Mouse (Mus musculus) MEL (cell line): Measurements from ENCODE around the gene Prkcb. TPM values are rescaled to one million over a fixed set of nuclear protein-coding genes. Genes with fewer than 3 reads are reported as not detected.

Experiments
- DNase-seq: peaks from one replicate; pipeline ENCODE4 v3.0.0; 2011; ENCODE audit warnings: low read depth, low spot score
- H3K27ac ChIP-seq: 2 replicates; pipeline ENCODE4 v1.5.1; 2012; ENCODE audit warnings: low read depth, mild to moderate bottlenecking, control low read depth, low read length, moderate library complexity; ENCODE audit not compliant: control insufficient read depth
- H3K27me3 ChIP-seq, 2 experiments: fragments of 150-350 bp in 1 of 2; sonication (generic) in 1 of 2; 2 replicates each; pipeline ENCODE4 v1.6.1; 2012; ENCODE audit warnings: low read length in 2 of 2, mild to moderate bottlenecking in 2 of 2, improper control_type of control experiment in 1 of 2, moderate library complexity in 1 of 2; ENCODE audit not compliant: insufficient read depth in 2 of 2, control insufficient read depth in 1 of 2
- H3K36me3 ChIP-seq, 2 experiments: 2 replicates each; pipeline ENCODE4 v1.6.1; 2012 to 2014; ENCODE audit warnings: low read length in 2 of 2, improper control_type of control experiment in 1 of 2, inconsistent platforms in 1 of 2, mild to moderate bottlenecking in 1 of 2; ENCODE audit not compliant: insufficient read depth in 2 of 2, control insufficient read depth in 1 of 2
- H3K4me1 ChIP-seq, 2 experiments: fragments of 150-350 bp in 1 of 2; sonication (generic) in 1 of 2; 2 replicates each; pipeline ENCODE4 v1.6.1; 2012; ENCODE audit warnings: low read length in 2 of 2, improper control_type of control experiment in 1 of 2, mild to moderate bottlenecking in 1 of 2; ENCODE audit not compliant: insufficient read depth in 2 of 2, control insufficient read depth in 1 of 2
- H3K4me3 ChIP-seq, 2 experiments: fragments of 150-350 bp in 1 of 2; sonication (generic) in 1 of 2; 2 replicates each; pipeline ENCODE4 v1.5.1; 2012; ENCODE audit warnings: low read depth in 2 of 2, low read length in 2 of 2, mild to moderate bottlenecking in 2 of 2, moderate library complexity in 2 of 2, control low read depth in 1 of 2, improper control_type of control experiment in 1 of 2; ENCODE audit not compliant: control insufficient read depth in 1 of 2, insufficient read depth in 1 of 2
- H3K79me2 ChIP-seq: 2 replicates; pipeline ENCODE4 v1.6.1; 2012; ENCODE audit warnings: mild to moderate bottlenecking, low read length, moderate library complexity; ENCODE audit not compliant: control insufficient read depth, poor library complexity, insufficient read depth
- H3K9ac ChIP-seq: 2 replicates; pipeline ENCODE4 v1.6.1; 2012; ENCODE audit warnings: low read depth, mild to moderate bottlenecking, control low read depth, low read length, moderate library complexity; ENCODE audit not compliant: control insufficient read depth, poor library complexity, severe bottlenecking
- H3K9me3 ChIP-seq: fragments of 150-350 bp; sonication (generic); replicated peaks from 2 replicates; pipeline ENCODE4 v1.6.1; 2012; ENCODE audit warnings: mild to moderate bottlenecking, low read length, improper control_type of control experiment, moderate library complexity; ENCODE audit not compliant: insufficient read depth
- CHD2 ChIP-seq: IDR thresholded peaks from 2 replicates; pipeline ENCODE4 v1.6.1; 2011; ENCODE audit warnings: low read length, improper control_type of control experiment
- CTCF ChIP-seq, 3 experiments: IDR thresholded peaks in 2 of 3; conservative IDR thresholded peaks in 1 of 3; 2 replicates each; pipeline ENCODE4 v1.5.1; 2011 to 2012; ENCODE audit warnings: low read length in 3 of 3, low read depth in 2 of 3, mild to moderate bottlenecking in 2 of 3, improper control_type of control experiment in 1 of 3, inconsistent platforms in 1 of 3, mixed read lengths in 1 of 3, moderate library complexity in 1 of 3; ENCODE audit not compliant: control insufficient read depth in 1 of 3, insufficient read depth in 1 of 3, poor library complexity in 1 of 3, severe bottlenecking in 1 of 3
- EP300 ChIP-seq, 2 experiments: IDR thresholded peaks; 2 replicates each; pipeline ENCODE4 v1.6.1; 2011; ENCODE audit warnings: improper control_type of control experiment in 2 of 2, low read length in 2 of 2, low read depth in 1 of 2, mild to moderate bottlenecking in 1 of 2
- ETS1 ChIP-seq: IDR thresholded peaks from 2 replicates; pipeline ENCODE4 v1.6.1; 2012; ENCODE audit warnings: low read depth, mild to moderate bottlenecking, inconsistent platforms, low read length, improper control_type of control experiment, moderate library complexity
- HCFC1 ChIP-seq: IDR thresholded peaks from 2 replicates; pipeline ENCODE4 v1.6.1; 2012; ENCODE audit warnings: low read depth, mild to moderate bottlenecking, inconsistent platforms, low read length, improper control_type of control experiment, moderate library complexity
- JUND ChIP-seq: IDR thresholded peaks from 2 replicates; pipeline ENCODE4 v1.6.1; 2011; ENCODE audit warnings: low read depth, mild to moderate bottlenecking, improper control_type of control experiment, low read length
- KAT2A ChIP-seq: conservative IDR thresholded peaks from 2 replicates; pipeline ENCODE4 v1.6.1; 2012; ENCODE audit warnings: low read depth, low read length, improper control_type of control experiment, inconsistent platforms
- MAX ChIP-seq: IDR thresholded peaks from 2 replicates; pipeline ENCODE4 v1.6.1; 2011; ENCODE audit warnings: low read length, improper control_type of control experiment
- MYB ChIP-seq: IDR thresholded peaks from 2 replicates; pipeline ENCODE4 v1.6.1; 2011; ENCODE audit warnings: mild to moderate bottlenecking, low read depth, low read length, improper control_type of control experiment
- MYC ChIP-seq: IDR thresholded peaks from 2 replicates; pipeline ENCODE4 v1.6.1; 2011; ENCODE audit warnings: low read depth, mild to moderate bottlenecking, low read length, improper control_type of control experiment, moderate library complexity
- NELFE ChIP-seq: IDR thresholded peaks from 2 replicates; pipeline ENCODE4 v1.6.1; 2011; ENCODE audit warnings: low read depth, low read length, improper control_type of control experiment
- NRF1 ChIP-seq: IDR thresholded peaks from 2 replicates; pipeline ENCODE4 v1.6.1; 2014; ENCODE audit warnings: low read depth, mild to moderate bottlenecking, inconsistent platforms, low read length, improper control_type of control experiment, moderate library complexity; ENCODE audit not compliant: poor library complexity, insufficient read depth, severe bottlenecking
- SIN3A ChIP-seq: IDR thresholded peaks from 2 replicates; pipeline ENCODE4 v1.6.1; 2012; ENCODE audit warnings: low read length, improper control_type of control experiment, inconsistent platforms
- SMC3 ChIP-seq: IDR thresholded peaks from 2 replicates; pipeline ENCODE4 v1.6.1; 2011; ENCODE audit warnings: low read depth, low read length, improper control_type of control experiment
- TAL1 ChIP-seq: IDR thresholded peaks from 2 replicates; pipeline ENCODE4 v1.6.1; 2012; ENCODE audit warnings: mild to moderate bottlenecking, inconsistent platforms, low read length, moderate library complexity, mixed read lengths
- TCF12 ChIP-seq: IDR thresholded peaks from 2 replicates; pipeline ENCODE4 v1.6.1; 2014; ENCODE audit warnings: low read depth, mild to moderate bottlenecking, inconsistent platforms, low read length, improper control_type of control experiment, moderate library complexity
- UBTF ChIP-seq: IDR thresholded peaks from 2 replicates; pipeline ENCODE4 v1.6.1; 2012; ENCODE audit warnings: low read depth, mild to moderate bottlenecking, inconsistent platforms, low read length, improper control_type of control experiment, moderate library complexity, borderline replicate concordance; ENCODE audit not compliant: insufficient read depth
- USF1 ChIP-seq: IDR thresholded peaks from 2 replicates; pipeline ENCODE4 v1.6.1; 2014; ENCODE audit warnings: low read depth, mild to moderate bottlenecking, inconsistent platforms, low read length, improper control_type of control experiment, moderate library complexity
- USF2 ChIP-seq, 2 experiments: IDR thresholded peaks; 2 replicates each; pipeline ENCODE4 v1.6.1; 2011 to 2012; ENCODE audit warnings: improper control_type of control experiment in 2 of 2, low read length in 2 of 2, borderline replicate concordance in 1 of 2, inconsistent platforms in 1 of 2, low read depth in 1 of 2, mild to moderate bottlenecking in 1 of 2; ENCODE audit not compliant: insufficient read depth in 1 of 2
- ZC3H11A ChIP-seq: IDR thresholded peaks from 2 replicates; pipeline ENCODE4 v1.6.1; 2012; ENCODE audit warnings: low read depth, mild to moderate bottlenecking, inconsistent platforms, low read length, improper control_type of control experiment
- ZKSCAN1 ChIP-seq: IDR thresholded peaks from 2 replicates; pipeline ENCODE4 v1.6.1; 2012; ENCODE audit warnings: low read depth, mild to moderate bottlenecking, inconsistent platforms, low read length, improper control_type of control experiment, moderate library complexity
- ZMIZ1 ChIP-seq: IDR thresholded peaks from 2 replicates; pipeline ENCODE4 v1.6.1; 2012; ENCODE audit warnings: low read depth, mild to moderate bottlenecking, inconsistent platforms, low read length, improper control_type of control experiment, moderate library complexity
- polyA plus RNA-seq, 2 experiments: library from polyadenylated mRNA; stranded (reverse) in 1 of 2; unstranded in 1 of 2; fragments of >175 nt in 1 of 2; fragments of >200 nt in 1 of 2; gene quantifications; 2 replicates each; pipeline versions ENCODE4 v1.2.1 to v1.2.4; 2012; ENCODE audit warnings: low replicate concordance in 2 of 2, low read depth in 1 of 2; ENCODE audit not compliant: insufficient read length in 2 of 2, insufficient read depth in 1 of 2, missing spikeins in 1 of 2
- total RNA-seq: library from RNA; depleted of rRNA; stranded (reverse); fragments of 300-350 nt; gene quantifications from 2 replicates; pipeline ENCODE4 v1.2.3, GENCODE M21; 2012

The Prkcb gene
- total and polyA plus RNA-seq, 3 experiments, result not detected

- no peaks in the 10 kb centered on the region for H3K36me3 ChIP-seq
- no peak overlapping the region for H3K9ac ChIP-seq
- no peak overlapping the region for H3K27ac ChIP-seq
- no peak for DNase-seq
- no peaks in the 10 kb centered on the region for H3K79me2 ChIP-seq
- H3K4me3 ChIP-seq, result no peak overlapping the region
- H3K4me1 ChIP-seq, result no peaks in the 10 kb centered on the region
- H3K27me3 ChIP-seq, result no peaks in the 10 kb centered on the region
- H3K9me3 ChIP-seq, result no peaks in the 10 kb centered on the region
- TF ChIP-seq ZKSCAN1 (no peak), JUND (no peak), TCF12 (no peak), MAX (no peak), NELFE (no peak), NRF1 (no peak), UBTF (no peak), EP300 (IDR thresholded peaks at IDR 0.05; ENCODE audit: low read depth in 1 of 2, low read length in 2 of 2) (no peak), CTCF (IDR thresholded peaks at IDR 0.05 in 2 of 3, conservative IDR thresholded peaks at IDR 0.05 in 1 of 3; ENCODE audit: control insufficient read depth in 1 of 3, insufficient read depth in 1 of 3, low read depth in 2 of 3, low read length in 3 of 3, poor library complexity in 1 of 3, severe bottlenecking in 1 of 3) (no peak), USF2 (IDR thresholded peaks at IDR 0.05; ENCODE audit: borderline replicate concordance in 1 of 2, insufficient read depth in 1 of 2, low read depth in 1 of 2, low read length in 2 of 2) (no peak)
Observed at GRCm38 (mm10) chr7:122372349-122372748, 83.8 kb downstream of the Prkcb start.

GRCm38 (mm10) chr7:122376845-122377244 lies 88.3 kb downstream of the Prkcb start:
- Histone ChIP-seq H3K36me3 (no peaks in the 10 kb centered on the region), H3K27me3 (no peaks in the 10 kb centered on the region), H3K9ac (no peak overlapping the region), H3K79me2 (no peaks in the 10 kb centered on the region), H3K4me1 (no peaks in the 10 kb centered on the region), H3K27ac (no peak overlapping the region), H3K4me3 (no peak overlapping the region), H3K9me3 (no peaks in the 10 kb centered on the region)
- no peak for DNase-seq
- TF ChIP-seq USF2 (IDR thresholded peaks at IDR 0.05; ENCODE audit: borderline replicate concordance in 1 of 2, insufficient read depth in 1 of 2, low read depth in 1 of 2, low read length in 2 of 2) (no peak), USF1 (no peak), ZC3H11A (no peak), SIN3A (no peak), ETS1 (no peak), ZKSCAN1 (no peak), CHD2 (no peak), NELFE (no peak), MYC (no peak), MYB (no peak), SMC3 (no peak), ZMIZ1 (no peak), HCFC1 (no peak), TAL1 (no peak), KAT2A (no peak)
- TF ChIP-seq, all 39 proteins: peak for 0
